Mouse (Mus musculus): ENCODE measurements around the gene Zdhhc21. TPM values are rescaled to one million over a fixed set of nuclear protein-coding genes. Genes with fewer than 3 reads are reported as not detected.

Zdhhc21 gene
- polyA plus RNA-seq, 1 experiment from 2014 or later = 18.8 TPM

GRCm38 (mm10) chr4:82858431-82859010, 1.2 kb downstream of the Zdhhc21 start:
- peak overlapping the region; percentile 79 for H3K9ac ChIP-seq
- no peak for ATAC-seq (replicated peaks)
- peak overlapping the region; percentile 64 for H3K4me3 ChIP-seq
- H3K4me1 ChIP-seq = peaks cover 21% of the 10 kb centered on the region
- 22% methylated on average over 4 of the region's 4 CpGs for WGBS
- H3K27me3 ChIP-seq (replicated peaks) = no peaks in the 10 kb centered on the region
- H3K36me3 ChIP-seq (replicated peaks) = no peaks in the 10 kb centered on the region
- H3K9me3 ChIP-seq = no peaks in the 10 kb centered on the region
- H3K27ac ChIP-seq = peak overlapping the region; percentile 93
- peak overlapping the region; percentile 70 for H3K4me2 ChIP-seq

- H3K9ac ChIP-seq = no peak overlapping the region
- peaks cover 21% of the 10 kb centered on the region for H3K4me1 ChIP-seq
- H3K36me3 ChIP-seq (replicated peaks) = no peaks in the 10 kb centered on the region
- H3K27me3 ChIP-seq (replicated peaks) = no peaks in the 10 kb centered on the region
- no peak overlapping the region for H3K4me2 ChIP-seq
- no peak for ATAC-seq (replicated peaks)
- H3K4me3 ChIP-seq = no peak overlapping the region
- WGBS = 89% methylated on average over 3 of the region's 3 CpGs
- H3K27ac ChIP-seq = no peak overlapping the region
- H3K9me3 ChIP-seq = no peaks in the 10 kb centered on the region
Measured at GRCm38 (mm10) chr4:82856986-82857385, 2.8 kb downstream of the Zdhhc21 start.

- H3K9ac ChIP-seq = no peak overlapping the region
- no peak overlapping the region for H3K4me2 ChIP-seq
- no peak overlapping the region for H3K27ac ChIP-seq
- WGBS = 77% methylated on average over 2 of the region's 2 CpGs
- H3K4me1 ChIP-seq = peaks cover 12% of the 10 kb centered on the region
- no peaks in the 10 kb centered on the region for H3K27me3 ChIP-seq (replicated peaks)
- no peak for ATAC-seq (replicated peaks)
- H3K4me3 ChIP-seq = no peak overlapping the region
- no peaks in the 10 kb centered on the region for H3K9me3 ChIP-seq
- H3K36me3 ChIP-seq (replicated peaks) = no peaks in the 10 kb centered on the region
Measured at GRCm38 (mm10) chr4:82853809-82854208, 5.9 kb downstream of the Zdhhc21 start.

DNA sequence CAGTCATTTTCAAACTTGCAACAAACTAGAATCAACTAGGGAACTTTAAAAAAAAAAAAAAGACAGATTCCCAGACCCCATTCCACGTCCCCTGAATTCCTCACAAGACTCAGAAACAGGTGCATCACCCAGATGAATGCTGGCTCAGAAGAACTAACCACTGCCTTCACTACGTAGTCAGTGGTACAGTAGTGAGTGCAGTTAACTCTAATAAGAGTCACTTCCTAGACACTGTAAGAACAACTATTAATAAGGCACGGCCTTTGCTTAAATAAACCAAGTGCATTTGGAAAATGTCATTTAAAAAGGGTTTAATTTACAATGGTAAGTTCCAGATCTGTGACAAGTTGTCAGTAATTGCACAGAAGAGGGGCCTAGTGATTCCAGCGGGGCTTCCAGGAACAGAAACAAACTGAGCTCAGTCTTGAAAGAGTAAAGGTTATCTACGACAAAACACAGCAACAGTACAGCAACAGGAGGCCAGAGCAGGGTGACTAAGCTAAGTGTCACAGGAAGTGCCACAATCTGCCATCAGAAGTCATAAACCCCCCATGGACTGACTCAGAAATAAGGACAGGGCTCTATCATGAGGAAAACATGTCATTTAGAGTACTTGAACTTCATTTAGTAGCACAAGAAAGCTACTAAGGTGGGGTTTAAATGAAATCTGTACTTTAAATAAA, 11.1 kb downstream of the Zdhhc21 start:
- 54% methylated on average over 5 of the region's 5 CpGs for WGBS
- no peaks in the 10 kb centered on the region for H3K27me3 ChIP-seq (replicated peaks)
- no peak for ATAC-seq (replicated peaks)
- H3K36me3 ChIP-seq (replicated peaks) = no peaks in the 10 kb centered on the region
- H3K4me3 ChIP-seq = no peak overlapping the region
- H3K9me3 ChIP-seq = no peaks in the 10 kb centered on the region
- H3K27ac ChIP-seq = no peak overlapping the region
- no peaks in the 10 kb centered on the region for H3K4me1 ChIP-seq
- no peak overlapping the region for H3K9ac ChIP-seq
- H3K4me2 ChIP-seq = no peak overlapping the region

- H3K9ac ChIP-seq = no peak overlapping the region
- no peak overlapping the region for H3K27ac ChIP-seq
- no peak overlapping the region for H3K4me2 ChIP-seq
- no peaks in the 10 kb centered on the region for H3K9me3 ChIP-seq
- WGBS = 72% methylated on average over 3 of the region's 3 CpGs
- H3K27me3 ChIP-seq (replicated peaks) = no peaks in the 10 kb centered on the region
- no peak overlapping the region for H3K4me3 ChIP-seq
- H3K4me1 ChIP-seq = no peaks in the 10 kb centered on the region
- no peaks in the 10 kb centered on the region; the same call in 1 of the 2 replicates for H3K36me3 ChIP-seq (replicated peaks)
- no peak for ATAC-seq (replicated peaks)
Measured at GRCm38 (mm10) chr4:82837526-82838240, 22.1 kb downstream of the Zdhhc21 start.

DNA sequence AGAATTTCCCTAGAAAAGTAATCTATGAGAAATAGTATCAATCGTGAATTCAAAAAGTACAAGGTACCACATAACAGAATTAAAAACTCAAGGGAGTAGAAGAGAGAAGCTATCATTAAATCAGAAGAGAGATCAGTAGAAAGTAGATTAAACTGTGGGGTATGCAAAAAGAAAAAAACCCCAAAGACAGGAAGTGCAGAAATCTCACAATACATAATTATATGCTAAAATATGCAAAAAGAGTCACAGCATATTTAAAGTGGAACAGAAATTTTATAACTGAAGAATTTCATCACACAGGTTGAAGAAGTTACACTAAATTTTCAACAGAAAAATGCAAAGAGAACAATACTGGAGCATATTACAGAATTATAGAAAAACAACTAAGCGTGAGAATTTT, 28.6 kb downstream of the Zdhhc21 start:
- Histone ChIP-seq H3K27ac (no peak overlapping the region), H3K27me3 (replicated peaks) (no peaks in the 10 kb centered on the region), H3K9me3 (no peaks in the 10 kb centered on the region), H3K4me2 (no peak overlapping the region), H3K4me3 (no peak overlapping the region), H3K4me1 (no peaks in the 10 kb centered on the region), H3K9ac (no peak overlapping the region), H3K36me3 (replicated peaks) (no peaks in the 10 kb centered on the region)
- 94% methylated on average over 2 of the region's 2 CpGs for WGBS
- no peak for ATAC-seq (replicated peaks)

- ATAC-seq (replicated peaks) = no peak
- H3K27ac ChIP-seq = no peak overlapping the region
- no peak overlapping the region for H3K4me2 ChIP-seq
- no peaks in the 10 kb centered on the region for H3K36me3 ChIP-seq (replicated peaks)
- H3K4me3 ChIP-seq = no peak overlapping the region
- H3K9me3 ChIP-seq = no peaks in the 10 kb centered on the region
- no peaks in the 10 kb centered on the region for H3K4me1 ChIP-seq
- 56% methylated on average over 5 of the region's 5 CpGs for WGBS
- no peak overlapping the region for H3K9ac ChIP-seq
- no peaks in the 10 kb centered on the region for H3K27me3 ChIP-seq (replicated peaks)
Measured at GRCm38 (mm10) chr4:82829429-82829828, 30.3 kb downstream of the Zdhhc21 start.

GRCm38 (mm10) chr4:82827001-82827400, 32.8 kb downstream of the Zdhhc21 start:
- H3K36me3 ChIP-seq (replicated peaks) = no peaks in the 10 kb centered on the region
- H3K27ac ChIP-seq = no peak overlapping the region
- WGBS = 49% methylated on average over 2 of the region's 2 CpGs
- H3K4me2 ChIP-seq = no peak overlapping the region
- ATAC-seq (replicated peaks) = no peak
- no peak overlapping the region for H3K9ac ChIP-seq
- H3K9me3 ChIP-seq = no peaks in the 10 kb centered on the region
- H3K4me3 ChIP-seq = no peak overlapping the region
- H3K27me3 ChIP-seq (replicated peaks) = no peaks in the 10 kb centered on the region
- H3K4me1 ChIP-seq = no peaks in the 10 kb centered on the region

- H3K4me1 ChIP-seq = no peaks in the 10 kb centered on the region
- no peak overlapping the region for H3K4me3 ChIP-seq
- H3K36me3 ChIP-seq (replicated peaks) = no peaks in the 10 kb centered on the region
- WGBS = 90% methylated on average over 5 of the region's 5 CpGs
- no peak overlapping the region for H3K27ac ChIP-seq
- ATAC-seq (replicated peaks) = no peak
- H3K9me3 ChIP-seq = no peaks in the 10 kb centered on the region
- no peak overlapping the region for H3K9ac ChIP-seq
- H3K4me2 ChIP-seq = no peak overlapping the region
- H3K27me3 ChIP-seq (replicated peaks) = no peaks in the 10 kb centered on the region
Measured at GRCm38 (mm10) chr4:82817833-82818232, 41.9 kb downstream of the Zdhhc21 start.

GRCm38 (mm10) chr4:82816351-82816750, 43.4 kb downstream of the Zdhhc21 start:
- no peak overlapping the region for H3K9ac ChIP-seq
- H3K4me3 ChIP-seq = no peak overlapping the region
- H3K36me3 ChIP-seq (replicated peaks) = no peaks in the 10 kb centered on the region
- H3K27ac ChIP-seq = no peak overlapping the region
- H3K4me2 ChIP-seq = no peak overlapping the region
- no peaks in the 10 kb centered on the region for H3K27me3 ChIP-seq (replicated peaks)
- ATAC-seq (replicated peaks) = no peak
- WGBS = 90% methylated on average over 8 of the region's 8 CpGs
- H3K9me3 ChIP-seq = no peaks in the 10 kb centered on the region
- H3K4me1 ChIP-seq = no peaks in the 10 kb centered on the region

DNA sequence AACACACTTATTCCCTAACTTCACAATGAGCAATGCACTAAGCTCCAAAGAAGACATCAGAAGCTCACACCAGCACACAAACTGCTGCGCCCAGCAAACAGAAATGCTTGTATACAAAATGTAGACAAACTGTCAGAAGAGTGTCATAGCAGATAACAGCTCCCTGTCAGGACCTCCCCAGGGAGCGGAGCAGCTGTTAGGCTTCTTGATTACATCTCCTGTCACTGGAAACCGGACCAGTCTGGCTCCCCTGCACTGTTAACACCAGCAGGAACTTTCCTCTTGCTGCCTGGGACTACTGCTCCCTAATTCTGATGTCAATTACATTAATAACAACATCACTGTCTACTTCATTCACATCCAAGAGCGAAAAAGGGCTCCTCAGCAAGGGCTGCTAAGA, 44.5 kb downstream of the Zdhhc21 start:
- 63% methylated on average over 4 of the region's 4 CpGs for WGBS
- Histone ChIP-seq H3K36me3 (replicated peaks) (no peaks in the 10 kb centered on the region), H3K4me2 (no peak overlapping the region), H3K4me3 (no peak overlapping the region), H3K27ac (no peak overlapping the region), H3K27me3 (replicated peaks) (no peaks in the 10 kb centered on the region), H3K9me3 (no peaks in the 10 kb centered on the region), H3K9ac (no peak overlapping the region), H3K4me1 (no peaks in the 10 kb centered on the region)
- 0 out of 2 replicates have a peak, but pooled peaks have one; percentile 48 for ATAC-seq (replicated peaks)

DNA sequence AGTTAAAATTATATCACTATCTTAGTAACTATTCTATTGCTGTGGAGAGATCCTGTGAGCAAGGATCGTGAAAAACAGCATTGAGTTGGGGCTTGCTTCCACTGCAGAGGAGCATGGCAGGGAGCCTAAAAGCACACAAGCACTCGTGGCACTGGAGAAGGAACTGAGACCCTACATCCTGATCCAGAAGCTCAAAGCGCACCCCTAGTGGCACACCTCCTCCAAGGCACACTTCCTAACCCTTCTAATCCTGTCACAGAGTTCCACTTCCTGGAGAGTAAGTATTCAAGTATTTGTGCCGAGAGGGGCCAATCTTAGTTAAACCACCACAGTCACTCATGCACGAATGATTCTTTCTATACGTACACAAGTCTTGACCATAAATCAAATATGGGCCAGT, 46.4 kb downstream of the Zdhhc21 start:
- no peak for ATAC-seq (replicated peaks)
- 61% methylated on average over 6 of the region's 6 CpGs for WGBS
- no peak overlapping the region for H3K27ac ChIP-seq
- no peaks in the 10 kb centered on the region for H3K4me1 ChIP-seq
- H3K27me3 ChIP-seq (replicated peaks) = no peaks in the 10 kb centered on the region
- no peak overlapping the region for H3K4me3 ChIP-seq
- no peak overlapping the region for H3K9ac ChIP-seq
- H3K4me2 ChIP-seq = no peak overlapping the region
- H3K9me3 ChIP-seq = no peaks in the 10 kb centered on the region
- H3K36me3 ChIP-seq (replicated peaks) = no peaks in the 10 kb centered on the region
